Mouse (Mus musculus) kidney, postnatal 0 days (tissue): Measurements from ENCODE around the gene Grin2c. TPM values are rescaled to one million over a fixed set of nuclear protein-coding genes. Genes with fewer than 3 reads are reported as not detected.
A peak's percentile ranks its signal among the peaks of the same experiment; 100 is the strongest.

ENCODE experiments used
- ATAC-seq: fragments of 200-750 bp; cut with Nextera tagmentation; replicated peaks from 2 replicates; pipeline ENCODE4 v1.8.0; 2017; ENCODE audit warnings: low read depth, moderate number of reproducible peaks, moderate TSS enrichment, moderate library complexity; ENCODE audit not compliant: low FRiP score
- DNase-seq: peaks from one replicate; pipeline ENCODE4 v3.0.0-alpha.2; 2016; ENCODE audit warnings: low spot score
- H3K27ac ChIP-seq: fragments of 300-500 bp; sonication (generic); 2 replicates; pipeline ENCODE4 v1.5.1; 2014; ENCODE audit warnings: mild to moderate bottlenecking
- H3K27me3 ChIP-seq: fragments of 300-500 bp; sonication (generic); 2 replicates; pipeline ENCODE4 v1.6.1; 2014; ENCODE audit warnings: low read length, mixed read lengths; ENCODE audit not compliant: insufficient read depth
- H3K36me3 ChIP-seq: fragments of 300-500 bp; sonication (generic); 2 replicates; pipeline ENCODE4 v1.6.1; 2014; ENCODE audit warnings: low read length, mixed read lengths; ENCODE audit not compliant: insufficient read depth
- H3K4me1 ChIP-seq: fragments of 300-500 bp; sonication (generic); replicated peaks from 2 replicates; pipeline ENCODE4 v1.6.1; 2014; ENCODE audit warnings: antibody characterized with exemption, low read length, mixed read lengths; ENCODE audit not compliant: insufficient read depth
- H3K4me2 ChIP-seq: fragments of 300-500 bp; sonication (generic); 2 replicates; pipeline ENCODE4 v1.6.1; 2014; ENCODE audit warnings: mild to moderate bottlenecking, low read length, moderate library complexity, mixed read lengths
- H3K4me3 ChIP-seq: fragments of 300-500 bp; sonication (generic); replicated peaks from 2 replicates; pipeline ENCODE4 v1.5.1; 2014; ENCODE audit warnings: low read depth, low read length
- H3K9ac ChIP-seq: fragments of 300-500 bp; sonication (generic); 2 replicates; pipeline ENCODE4 v1.6.1; 2014; ENCODE audit warnings: low read depth, low read length
- H3K9me3 ChIP-seq: fragments of 300-500 bp; sonication (generic); replicated peaks from 2 replicates; pipeline ENCODE4 v1.6.1; 2016; ENCODE audit warnings: low read length, inconsistent platforms, mixed read lengths
- CTCF ChIP-seq: IDR thresholded peaks from 2 replicates; pipeline ENCODE4 v1.5.1; 2016; ENCODE audit warnings: antibody characterized with exemption, low read depth, mild to moderate bottlenecking, moderate library complexity
- WGBS: fragments of 180-500 bp; shearing (Covaris S2); extraction: QIAGEN DNeasy Blood & Tissue Kit; methylation state at CpG from one replicate; pipeline ENCODE4 v1.1.7; 2014; 5-methylcytosine and 5-hydroxymethylcytosine counted together
- polyA plus RNA-seq: library from polyadenylated mRNA; unstranded; fragments of >200 nt; fragmentation: Nextera tagmentation; extraction: Ambion mirVana; gene quantifications from 2 replicates; pipeline ENCODE4 v1.2.1, GENCODE M21; 2015

Gene Grin2c
- polyA plus RNA-seq, 1 experiment from 2014 or later: not detected

- no peak overlapping the region for H3K4me3 ChIP-seq
- no peak overlapping the region for H3K9ac ChIP-seq
- no peak overlapping the region for H3K27ac ChIP-seq
- H3K9me3 ChIP-seq: no peaks in the 10 kb centered on the region
- DNase-seq: no peak
- no peak for TF ChIP-seq CTCF
- H3K36me3 ChIP-seq: no peaks in the 10 kb centered on the region
- no peak for ATAC-seq
- peaks cover 14% of the 10 kb centered on the region; the same call in 1 of the 2 replicates for H3K4me1 ChIP-seq
- H3K27me3 ChIP-seq: peaks cover 58% of the 10 kb centered on the region
- WGBS: 68% methylated on average over 7 of the region's 7 CpGs
- H3K4me2 ChIP-seq: no peak overlapping the region
Observed at GRCm38 (mm10) chr11:115264136-115264861, 2.7 kb downstream of the Grin2c start.

- H3K4me3 ChIP-seq: no peak overlapping the region
- H3K9ac ChIP-seq: no peak overlapping the region
- peaks cover 14% of the 10 kb centered on the region; the same call in 1 of the 2 replicates for H3K4me1 ChIP-seq
- peaks cover 62% of the 10 kb centered on the region for H3K27me3 ChIP-seq
- ATAC-seq (no peak), DNase-seq (no peak)
- no peaks in the 10 kb centered on the region for H3K36me3 ChIP-seq
- WGBS: 81% methylated on average over 11 of the region's 11 CpGs
- H3K4me2 ChIP-seq: no peak overlapping the region
- no peak for TF ChIP-seq CTCF
- H3K9me3 ChIP-seq: no peaks in the 10 kb centered on the region
- no peak overlapping the region for H3K27ac ChIP-seq
Observed at GRCm38 (mm10) chr11:115262954-115263353, 4.1 kb downstream of the Grin2c start.

- 40% methylated on average over 4 of the region's 4 CpGs for WGBS
- ATAC-seq (no peak), DNase-seq (no peak)
- no peaks in the 10 kb centered on the region for H3K9me3 ChIP-seq
- H3K4me3 ChIP-seq: no peak overlapping the region
- peaks cover 41% of the 10 kb centered on the region for H3K27me3 ChIP-seq
- H3K9ac ChIP-seq: no peak overlapping the region
- H3K4me1 ChIP-seq: no peaks in the 10 kb centered on the region
- no peak overlapping the region for H3K4me2 ChIP-seq
- H3K36me3 ChIP-seq: no peaks in the 10 kb centered on the region
- TF ChIP-seq CTCF: no peak
- no peak overlapping the region for H3K27ac ChIP-seq
Observed at GRCm38 (mm10) chr11:115259134-115259533, 7.9 kb downstream of the Grin2c start.

GRCm38 (mm10) chr11:115257775-115258510 lies 9.1 kb downstream of the Grin2c start:
- Histone ChIP-seq H3K9me3 (no peaks in the 10 kb centered on the region), H3K4me2 (no peak overlapping the region), H3K9ac (no peak overlapping the region), H3K27me3 (peaks cover 33% of the 10 kb centered on the region), H3K27ac (no peak overlapping the region), H3K4me1 (no peaks in the 10 kb centered on the region), H3K4me3 (no peak overlapping the region), H3K36me3 (no peaks in the 10 kb centered on the region)
- WGBS: 19% methylated on average over 56 of the region's 59 CpGs
- ATAC-seq: peak; percentile 71
- no peak for DNase-seq
- no peak for TF ChIP-seq CTCF

- TF ChIP-seq CTCF: no peak
- ATAC-seq (no peak), DNase-seq (no peak)
- H3K4me2 ChIP-seq: no peak overlapping the region
- peaks cover 9% of the 10 kb centered on the region for H3K4me1 ChIP-seq
- no peaks in the 10 kb centered on the region for H3K36me3 ChIP-seq
- H3K4me3 ChIP-seq: no peak overlapping the region
- H3K27me3 ChIP-seq: peaks cover 52% of the 10 kb centered on the region
- no peak overlapping the region for H3K27ac ChIP-seq
- WGBS: 66% methylated on average over 3 of the region's 3 CpGs
- no peak overlapping the region for H3K9ac ChIP-seq
- H3K9me3 ChIP-seq: no peaks in the 10 kb centered on the region
Observed at GRCm38 (mm10) chr11:115251258-115251657, 15.8 kb downstream of the Grin2c start.

GRCm38 (mm10) chr11:115250405-115251090 lies 16.5 kb downstream of the Grin2c start:
- Histone ChIP-seq H3K4me1 (peaks cover 9% of the 10 kb centered on the region), H3K4me2 (peak overlapping the region; percentile 59), H3K4me3 (peak overlapping the region; percentile 36), H3K27ac (no peak overlapping the region), H3K36me3 (no peaks in the 10 kb centered on the region), H3K27me3 (peaks cover 52% of the 10 kb centered on the region), H3K9ac (no peak overlapping the region), H3K9me3 (no peaks in the 10 kb centered on the region)
- ATAC-seq: no peak
- WGBS: 2% methylated on average over 36 of the region's 36 CpGs
- no peak for DNase-seq
- no peak for TF ChIP-seq CTCF
